Mouse (Mus musculus): ENCODE measurements around the gene Ptpn6. TPM values are rescaled to one million over a fixed set of nuclear protein-coding genes. Genes with fewer than 3 reads are reported as not detected.

Ptpn6 gene
- polyA plus RNA-seq, 1 experiment from 2014 or later, result 14.1 TPM

DNA sequence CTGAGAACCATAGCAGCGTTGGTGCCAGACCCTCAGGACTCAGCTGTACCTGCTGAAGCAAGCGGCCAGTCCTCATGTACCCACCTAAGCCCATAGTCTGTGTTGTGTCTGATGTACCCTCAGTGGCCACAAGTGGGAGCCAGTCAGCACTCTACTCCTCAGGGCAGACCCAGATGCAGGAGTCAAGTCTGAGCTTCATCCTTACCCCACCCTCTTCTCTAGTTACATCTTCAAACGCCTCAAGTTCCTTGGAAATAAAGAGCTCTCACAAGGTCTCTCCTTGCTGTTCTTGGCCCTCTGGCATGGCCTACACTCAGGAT is 35.8 kb downstream of the Ptpn6 start:
- 43% methylated on average over 3 of the region's 3 CpGs for WGBS
- Histone ChIP-seq H3K27ac (ENCODE audit: low read depth) (no peak overlapping the region), H3K4me2 (ENCODE audit: low read length) (no peak overlapping the region), H3K9ac (ENCODE audit: low read length) (no peak overlapping the region), H3K4me3 (ENCODE audit: low read depth, low read length) (no peak overlapping the region), H3K36me3 (ENCODE audit: control insufficient read depth, insufficient read depth, low read length) (peaks cover 91% of the 10 kb centered on the region), H3K27me3 (replicated peaks; ENCODE audit: control insufficient read depth, insufficient read depth, low read length) (no peaks in the 10 kb centered on the region), H3K9me3 (ENCODE audit: control insufficient read depth, low read length) (no peaks in the 10 kb centered on the region), H3K4me1 (replicated peaks; ENCODE audit: control insufficient read depth, insufficient read depth, low read length) (no peaks in the 10 kb centered on the region)
- DNase-seq (ENCODE audit: low spot score) (peak; percentile 82), ATAC-seq (replicated peaks; ENCODE audit: low FRiP score, low TSS enrichment, low read depth) (peak; percentile 73)

DNA sequence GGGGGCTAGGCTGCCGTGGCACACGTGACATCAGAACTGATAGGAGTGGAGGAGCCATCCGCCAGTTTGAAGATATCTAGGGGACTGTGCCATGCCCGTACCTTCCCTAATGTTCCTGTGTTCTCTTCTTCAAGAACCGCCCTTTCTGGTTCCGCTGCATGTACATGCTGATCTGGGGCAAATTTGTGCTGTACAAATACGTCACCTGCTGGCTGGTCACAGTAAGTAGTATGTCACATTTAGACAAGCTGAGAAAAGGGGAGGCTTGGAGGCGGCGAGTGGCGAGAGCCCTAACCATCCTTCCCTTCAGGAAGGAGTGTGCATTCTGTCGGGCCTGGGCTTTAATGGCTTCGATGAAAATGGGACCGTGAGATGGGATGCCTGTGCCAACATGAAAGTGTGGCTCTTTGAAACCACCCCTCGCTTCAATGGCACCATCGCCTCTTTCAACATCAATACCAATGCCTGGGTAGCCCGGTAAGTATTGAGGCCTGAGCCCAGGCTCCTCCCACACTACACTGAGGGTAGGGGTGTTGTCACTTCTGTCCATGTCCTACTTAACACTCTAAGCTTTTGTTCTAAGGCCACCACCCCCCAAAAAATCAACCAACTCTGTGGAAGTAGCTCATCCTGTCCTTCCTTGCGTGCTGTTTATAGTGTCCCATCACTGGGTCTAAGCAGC is 36.3 kb downstream of the Ptpn6 start:
- Histone ChIP-seq H3K27ac (ENCODE audit: low read depth) (no peak overlapping the region), H3K9ac (ENCODE audit: low read length) (no peak overlapping the region), H3K27me3 (replicated peaks; ENCODE audit: control insufficient read depth, insufficient read depth, low read length) (no peaks in the 10 kb centered on the region), H3K4me2 (ENCODE audit: low read length) (no peak overlapping the region), H3K9me3 (ENCODE audit: control insufficient read depth, low read length) (no peaks in the 10 kb centered on the region), H3K36me3 (ENCODE audit: control insufficient read depth, insufficient read depth, low read length) (peaks cover 86% of the 10 kb centered on the region), H3K4me3 (ENCODE audit: low read depth, low read length) (no peak overlapping the region), H3K4me1 (replicated peaks; ENCODE audit: control insufficient read depth, insufficient read depth, low read length) (no peaks in the 10 kb centered on the region)
- ATAC-seq (replicated peaks; ENCODE audit: low FRiP score, low TSS enrichment, low read depth), result 0 out of 2 replicates have a peak, but pooled peaks have one; percentile 5
- no peak for DNase-seq (ENCODE audit: low spot score)
- 93% methylated on average over 17 of the region's 17 CpGs for WGBS

- Histone ChIP-seq H3K27ac (ENCODE audit: low read depth) (no peak overlapping the region), H3K4me3 (ENCODE audit: low read depth, low read length) (no peak overlapping the region), H3K27me3 (replicated peaks; ENCODE audit: control insufficient read depth, insufficient read depth, low read length) (no peaks in the 10 kb centered on the region), H3K4me2 (ENCODE audit: low read length) (no peak overlapping the region), H3K9ac (ENCODE audit: low read length) (no peak overlapping the region), H3K36me3 (ENCODE audit: control insufficient read depth, insufficient read depth, low read length) (peaks cover 77% of the 10 kb centered on the region), H3K9me3 (ENCODE audit: control insufficient read depth, low read length) (no peaks in the 10 kb centered on the region), H3K4me1 (replicated peaks; ENCODE audit: control insufficient read depth, insufficient read depth, low read length) (no peaks in the 10 kb centered on the region)
- 81% methylated on average over 8 of the region's 8 CpGs for WGBS
- ATAC-seq (replicated peaks; ENCODE audit: low FRiP score, low TSS enrichment, low read depth) (no peak), DNase-seq (ENCODE audit: low spot score) (no peak)
Observed at GRCm38 (mm10) chr6:124701338-124701737, 37.2 kb downstream of the Ptpn6 start.

DNA sequence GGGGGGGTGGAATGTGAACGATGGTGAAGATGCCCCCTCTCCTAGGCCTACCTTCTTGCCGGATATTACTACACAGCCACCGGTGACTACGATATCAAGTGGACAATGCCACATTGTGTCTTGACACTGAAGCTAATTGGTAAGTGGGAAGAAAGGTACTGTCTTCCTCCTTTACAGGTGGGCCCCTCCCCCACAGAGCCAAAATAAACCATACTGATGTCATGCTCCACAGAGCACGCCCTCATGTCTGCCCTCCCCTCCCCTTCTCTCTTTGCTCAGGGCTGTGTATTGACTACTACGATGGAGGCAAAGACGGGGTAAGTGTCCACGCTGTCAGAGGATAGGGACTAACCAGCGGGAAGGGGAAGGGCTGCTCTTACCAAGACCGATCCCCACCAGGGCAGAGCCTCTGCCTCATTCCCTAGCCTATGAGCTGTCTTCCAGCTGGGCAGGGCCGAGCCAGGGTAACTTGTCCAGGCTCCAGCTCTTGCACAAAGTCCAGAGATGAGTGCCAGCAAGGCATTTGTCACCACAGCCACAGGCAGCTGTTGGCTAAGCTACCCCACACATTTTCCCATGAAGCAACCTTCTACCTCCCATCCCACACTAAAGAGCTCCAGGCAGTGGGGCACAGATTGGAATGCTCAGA is 38.4 kb downstream of the Ptpn6 start:
- Histone ChIP-seq H3K27me3 (replicated peaks; ENCODE audit: control insufficient read depth, insufficient read depth, low read length) (no peaks in the 10 kb centered on the region), H3K4me2 (ENCODE audit: low read length) (no peak overlapping the region), H3K36me3 (ENCODE audit: control insufficient read depth, insufficient read depth, low read length) (peaks cover 66% of the 10 kb centered on the region), H3K4me1 (replicated peaks; ENCODE audit: control insufficient read depth, insufficient read depth, low read length) (no peaks in the 10 kb centered on the region), H3K27ac (ENCODE audit: low read depth) (no peak overlapping the region), H3K4me3 (ENCODE audit: low read depth, low read length) (no peak overlapping the region), H3K9me3 (ENCODE audit: control insufficient read depth, low read length) (no peaks in the 10 kb centered on the region), H3K9ac (ENCODE audit: low read length) (no peak overlapping the region)
- ATAC-seq (replicated peaks; ENCODE audit: low FRiP score, low TSS enrichment, low read depth) (no peak), DNase-seq (ENCODE audit: low spot score) (no peak)
- 80% methylated on average over 11 of the region's 11 CpGs for WGBS

- DNase-seq (ENCODE audit: low spot score), result no peak
- Histone ChIP-seq H3K9ac (ENCODE audit: low read length) (no peak overlapping the region), H3K4me2 (ENCODE audit: low read length) (no peak overlapping the region), H3K27me3 (replicated peaks; ENCODE audit: control insufficient read depth, insufficient read depth, low read length) (no peaks in the 10 kb centered on the region), H3K4me3 (ENCODE audit: low read depth, low read length) (no peak overlapping the region), H3K4me1 (replicated peaks; ENCODE audit: control insufficient read depth, insufficient read depth, low read length) (peaks cover 2% of the 10 kb centered on the region; the same call in 1 of the 2 replicates), H3K27ac (ENCODE audit: low read depth) (no peak overlapping the region), H3K36me3 (ENCODE audit: control insufficient read depth, insufficient read depth, low read length) (peaks cover 59% of the 10 kb centered on the region), H3K9me3 (ENCODE audit: control insufficient read depth, low read length) (no peaks in the 10 kb centered on the region)
- 85% methylated on average over 4 of the region's 4 CpGs for WGBS
- ATAC-seq (replicated peaks; ENCODE audit: low FRiP score, low TSS enrichment, low read depth), result no peak
Observed at GRCm38 (mm10) chr6:124699366-124699765, 39.1 kb downstream of the Ptpn6 start.

- no peaks in the 10 kb centered on the region for H3K27me3 ChIP-seq (replicated peaks; ENCODE audit: control insufficient read depth, insufficient read depth, low read length)
- H3K9ac ChIP-seq (ENCODE audit: low read length), result no peak overlapping the region
- no peaks in the 10 kb centered on the region for H3K9me3 ChIP-seq (ENCODE audit: control insufficient read depth, low read length)
- no peak overlapping the region for H3K4me2 ChIP-seq (ENCODE audit: low read length)
- H3K36me3 ChIP-seq (ENCODE audit: control insufficient read depth, insufficient read depth, low read length), result peaks cover 53% of the 10 kb centered on the region
- H3K4me1 ChIP-seq (replicated peaks; ENCODE audit: control insufficient read depth, insufficient read depth, low read length), result peaks cover 6% of the 10 kb centered on the region
- no peak for DNase-seq (ENCODE audit: low spot score)
- 75% methylated on average over 6 of the region's 6 CpGs for WGBS
- no peak overlapping the region for H3K27ac ChIP-seq (ENCODE audit: low read depth)
- ATAC-seq (replicated peaks; ENCODE audit: low FRiP score, low TSS enrichment, low read depth), result no peak
- H3K4me3 ChIP-seq (ENCODE audit: low read depth, low read length), result no peak overlapping the region
Observed at GRCm38 (mm10) chr6:124698751-124699150, 39.8 kb downstream of the Ptpn6 start.

DNA sequence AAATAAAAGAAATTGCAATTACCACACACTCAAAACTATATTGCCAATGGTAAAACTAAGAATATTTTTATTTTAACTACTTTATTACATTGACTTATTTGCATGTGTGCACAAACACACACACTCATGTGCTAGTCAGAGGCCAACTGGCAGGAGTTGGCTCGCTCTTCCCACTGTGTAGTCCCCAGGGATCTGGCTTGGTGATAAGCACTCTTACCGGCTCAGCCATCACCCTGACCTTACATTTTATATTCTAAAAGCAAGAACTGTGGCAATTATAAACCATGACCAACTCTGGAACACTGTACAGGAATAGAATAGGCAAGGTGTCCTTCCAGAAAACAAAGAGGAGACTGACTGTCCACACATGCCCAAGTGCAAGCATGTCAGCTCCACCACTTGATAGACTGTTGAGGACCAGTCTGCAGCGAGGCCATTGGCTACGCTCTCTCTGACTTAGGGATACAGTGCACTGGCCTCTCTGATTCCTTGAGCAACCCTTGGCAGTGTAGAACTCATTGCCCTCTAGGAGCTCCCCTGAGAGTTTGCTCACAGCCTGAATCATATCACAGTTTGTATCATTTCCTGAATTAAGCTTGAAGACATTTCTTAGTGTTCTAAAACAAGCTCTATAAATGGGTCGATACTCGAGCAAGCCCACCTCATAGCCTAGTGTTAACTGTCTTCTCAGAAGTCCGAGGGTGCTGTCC is 41.9 kb downstream of the Ptpn6 start:
- H3K36me3 ChIP-seq (ENCODE audit: control insufficient read depth, insufficient read depth, low read length), result peaks cover 31% of the 10 kb centered on the region
- H3K9ac ChIP-seq (ENCODE audit: low read length), result no peak overlapping the region
- no peak for DNase-seq (ENCODE audit: low spot score)
- no peak overlapping the region for H3K27ac ChIP-seq (ENCODE audit: low read depth)
- no peaks in the 10 kb centered on the region for H3K9me3 ChIP-seq (ENCODE audit: control insufficient read depth, low read length)
- H3K4me1 ChIP-seq (replicated peaks; ENCODE audit: control insufficient read depth, insufficient read depth, low read length), result peaks cover 10% of the 10 kb centered on the region
- 92% methylated on average over 7 of the region's 7 CpGs for WGBS
- H3K27me3 ChIP-seq (replicated peaks; ENCODE audit: control insufficient read depth, insufficient read depth, low read length), result no peaks in the 10 kb centered on the region
- ATAC-seq (replicated peaks; ENCODE audit: low FRiP score, low TSS enrichment, low read depth), result no peak
- no peak overlapping the region for H3K4me2 ChIP-seq (ENCODE audit: low read length)
- H3K4me3 ChIP-seq (ENCODE audit: low read depth, low read length), result no peak overlapping the region

- H3K4me1 ChIP-seq (replicated peaks; ENCODE audit: control insufficient read depth, insufficient read depth, low read length), result peaks cover 10% of the 10 kb centered on the region
- H3K4me3 ChIP-seq (ENCODE audit: low read depth, low read length), result no peak overlapping the region
- no peak overlapping the region for H3K4me2 ChIP-seq (ENCODE audit: low read length)
- H3K27me3 ChIP-seq (replicated peaks; ENCODE audit: control insufficient read depth, insufficient read depth, low read length), result no peaks in the 10 kb centered on the region
- no peak overlapping the region; the same call in 1 of the 2 replicates for H3K27ac ChIP-seq (ENCODE audit: low read depth)
- DNase-seq (ENCODE audit: low spot score), result no peak
- no peak overlapping the region for H3K9ac ChIP-seq (ENCODE audit: low read length)
- H3K9me3 ChIP-seq (ENCODE audit: control insufficient read depth, low read length), result no peaks in the 10 kb centered on the region
- ATAC-seq (replicated peaks; ENCODE audit: low FRiP score, low TSS enrichment, low read depth), result 0 out of 2 replicates have a peak, but pooled peaks have one; percentile 29
- WGBS, result 75% methylated on average over 15 of the region's 15 CpGs
- peaks cover 9% of the 10 kb centered on the region for H3K36me3 ChIP-seq (ENCODE audit: control insufficient read depth, insufficient read depth, low read length)
Observed at GRCm38 (mm10) chr6:124694166-124694955, 44.2 kb downstream of the Ptpn6 start.
